Mouse (Mus musculus) hindbrain, postnatal 0 days (tissue): ENCODE results near the gene Ak2. TPM values are rescaled to one million over a fixed set of nuclear protein-coding genes. Genes with fewer than 3 reads are reported as not detected.

ENCODE experiments used
- ATAC-seq: fragments of 200-750 bp; cut with Nextera tagmentation; 2 replicates; pipeline ENCODE4 v1.8.0; 2017; ENCODE audit warnings: mild to moderate bottlenecking, moderate TSS enrichment, moderate library complexity
- DNase-seq: peaks from one replicate; pipeline ENCODE4 v3.0.0-alpha.2; 2015; ENCODE audit warnings: low spot score
- H3K27ac ChIP-seq: fragments of 300-500 bp; sonication (generic); 2 replicates; pipeline ENCODE4 v1.5.1; 2014; ENCODE audit warnings: mild to moderate bottlenecking
- H3K27me3 ChIP-seq: fragments of 300-500 bp; sonication (generic); 2 replicates; pipeline ENCODE4 v1.6.1; 2014; ENCODE audit warnings: low read length, mixed read lengths; ENCODE audit not compliant: insufficient read depth
- H3K36me3 ChIP-seq: fragments of 300-500 bp; sonication (generic); 2 replicates; pipeline ENCODE4 v1.6.1; 2014; ENCODE audit warnings: low read length, mixed read lengths; ENCODE audit not compliant: insufficient read depth
- H3K4me1 ChIP-seq: fragments of 300-500 bp; sonication (generic); 2 replicates; pipeline ENCODE4 v1.6.1; 2014; ENCODE audit warnings: antibody characterized with exemption, low read length, mixed read lengths; ENCODE audit not compliant: insufficient read depth
- H3K4me2 ChIP-seq: fragments of 300-500 bp; sonication (generic); 2 replicates; pipeline ENCODE4 v1.6.1; 2014; ENCODE audit warnings: low read depth, mild to moderate bottlenecking, low read length, moderate library complexity, mixed read lengths
- H3K4me3 ChIP-seq: fragments of 300-500 bp; sonication (generic); 2 replicates; pipeline ENCODE4 v1.5.1; 2014; ENCODE audit warnings: low read length
- H3K9ac ChIP-seq: fragments of 300-500 bp; sonication (generic); replicated peaks from 2 replicates; pipeline ENCODE4 v1.6.1; 2014; ENCODE audit warnings: mild to moderate bottlenecking, low read length, moderate library complexity, mixed read lengths
- H3K9me3 ChIP-seq: fragments of 300-500 bp; sonication (generic); 2 replicates; pipeline ENCODE4 v1.6.1; 2016; ENCODE audit warnings: low read length, mixed read lengths
- CTCF ChIP-seq: IDR thresholded peaks from 2 replicates; pipeline ENCODE4 v1.5.1; 2016; ENCODE audit warnings: antibody characterized with exemption, control low read depth, low read depth
- WGBS: fragments of 180-500 bp; shearing (Covaris S2); extraction: QIAGEN DNeasy Blood & Tissue Kit; methylation state at CpG from one replicate; pipeline ENCODE4 v1.1.7; 2014; 5-methylcytosine and 5-hydroxymethylcytosine counted together
- polyA plus RNA-seq: library from polyadenylated mRNA; unstranded; fragments of >200 nt; fragmentation: Nextera tagmentation; extraction: Ambion mirVana; gene quantifications from 2 replicates; pipeline ENCODE4 v1.2.1, GENCODE M21; 2015
- total RNA-seq: library from RNA; depleted of rRNA; stranded (reverse); fragments of >200 nt; gene quantifications from 2 replicates; pipeline ENCODE4 v1.2.3, GENCODE M21; 2014; rRNA removed

Gene Ak2
- 24.9 and 32.3 TPM in 2 replicates for total RNA-seq
- 78.5 and 82.9 TPM in 2 replicates for polyA plus RNA-seq

GRCm38 (mm10) chr4:128991500-128992008 lies at the start of gene Ak2:
Ak2 (plus strand) TSS chr4:128991958.
- WGBS: 92% methylated on average over 9 of the region's 9 CpGs
- H3K9ac ChIP-seq: no peak within 1 kb of the TSS
- no peak within 1 kb of the TSS for H3K27ac ChIP-seq
- peak within 1 kb of the TSS; percentile 94 for H3K4me2 ChIP-seq
- H3K4me3 ChIP-seq: no peak within 1 kb of the TSS
- no peak for TF ChIP-seq CTCF
- H3K9me3 ChIP-seq: no peaks in the 10 kb centered on the region
- peaks cover 15% of the 10 kb centered on the region for H3K4me1 ChIP-seq
- no peaks in the 10 kb centered on the region for H3K27me3 ChIP-seq
- H3K36me3 ChIP-seq: no peaks in the 10 kb centered on the region
- DNase-seq: no peak
- no peak for ATAC-seq

- ATAC-seq (no peak), DNase-seq (no peak)
- Histone ChIP-seq H3K4me3 (no peak overlapping the region), H3K9me3 (no peaks in the 10 kb centered on the region), H3K27me3 (no peaks in the 10 kb centered on the region), H3K27ac (no peak overlapping the region), H3K9ac (no peak overlapping the region), H3K4me2 (no peak overlapping the region), H3K4me1 (no peaks in the 10 kb centered on the region), H3K36me3 (no peaks in the 10 kb centered on the region)
- 62% methylated on average over 3 of the region's 3 CpGs for WGBS
- peak; percentile 55 for TF ChIP-seq CTCF
Measured at GRCm38 (mm10) chr4:128942346-128942745, 49.4 kb upstream of the Ak2 start.

GRCm38 (mm10) chr4:128946736-128947135 lies 45.0 kb upstream of the Ak2 start:
- no peak for TF ChIP-seq CTCF
- Histone ChIP-seq H3K9ac (no peak overlapping the region), H3K27ac (no peak overlapping the region), H3K36me3 (no peaks in the 10 kb centered on the region), H3K27me3 (no peaks in the 10 kb centered on the region), H3K4me3 (no peak overlapping the region), H3K4me2 (no peak overlapping the region), H3K9me3 (no peaks in the 10 kb centered on the region), H3K4me1 (no peaks in the 10 kb centered on the region)
- DNase-seq (no peak), ATAC-seq (no peak)
- WGBS: 81% methylated on average over 9 of the region's 9 CpGs

- H3K27me3 ChIP-seq: no peaks in the 10 kb centered on the region
- no peaks in the 10 kb centered on the region for H3K4me1 ChIP-seq
- H3K27ac ChIP-seq: no peak overlapping the region
- peak overlapping the region; percentile 37 for H3K4me2 ChIP-seq
- no peaks in the 10 kb centered on the region for H3K9me3 ChIP-seq
- no peaks in the 10 kb centered on the region for H3K36me3 ChIP-seq
- H3K4me3 ChIP-seq: peak overlapping the region; percentile 13; the same call in 1 of the 2 replicates
- DNase-seq: no peak
- ATAC-seq: peak; percentile 39
- 18% methylated on average over 18 of the region's 18 CpGs for WGBS
- no peak for TF ChIP-seq CTCF
- H3K9ac ChIP-seq: no peak overlapping the region
Measured at GRCm38 (mm10) chr4:128947326-128947933, 44.3 kb upstream of the Ak2 start.

- Histone ChIP-seq H3K4me1 (no peaks in the 10 kb centered on the region), H3K4me2 (no peak overlapping the region), H3K27me3 (no peaks in the 10 kb centered on the region), H3K4me3 (no peak overlapping the region), H3K27ac (no peak overlapping the region), H3K36me3 (no peaks in the 10 kb centered on the region), H3K9me3 (no peaks in the 10 kb centered on the region), H3K9ac (no peak overlapping the region)
- DNase-seq (peak; percentile 64), ATAC-seq (no peak)
- 26% methylated on average over 6 of the region's 6 CpGs for WGBS
- TF ChIP-seq CTCF: peak; percentile 75
Measured at GRCm38 (mm10) chr4:128948137-128948674, 43.6 kb upstream of the Ak2 start.

GRCm38 (mm10) chr4:128949470-128950005 lies 42.2 kb upstream of the Ak2 start:
- Histone ChIP-seq H3K27ac (no peak overlapping the region), H3K27me3 (no peaks in the 10 kb centered on the region), H3K4me2 (no peak overlapping the region), H3K4me3 (no peak overlapping the region), H3K9ac (no peak overlapping the region), H3K9me3 (no peaks in the 10 kb centered on the region), H3K4me1 (no peaks in the 10 kb centered on the region), H3K36me3 (no peaks in the 10 kb centered on the region)
- TF ChIP-seq CTCF: no peak
- DNase-seq (no peak), ATAC-seq (no peak)
- WGBS: 47% methylated on average over 15 of the region's 15 CpGs

- WGBS: 46% methylated on average over 5 of the region's 5 CpGs
- Histone ChIP-seq H3K27me3 (no peaks in the 10 kb centered on the region), H3K4me2 (no peak overlapping the region), H3K9ac (no peak overlapping the region), H3K36me3 (no peaks in the 10 kb centered on the region), H3K4me3 (no peak overlapping the region), H3K9me3 (no peaks in the 10 kb centered on the region), H3K4me1 (no peaks in the 10 kb centered on the region), H3K27ac (no peak overlapping the region)
- peak; percentile 30; the same call in 1 of the 2 replicates for ATAC-seq
- TF ChIP-seq CTCF: no peak
- peak; percentile 73 for DNase-seq
Measured at GRCm38 (mm10) chr4:128950461-128950860, 41.3 kb upstream of the Ak2 start.
